Mouse (Mus musculus): ENCODE data around the gene Serpina3f.

DNA sequence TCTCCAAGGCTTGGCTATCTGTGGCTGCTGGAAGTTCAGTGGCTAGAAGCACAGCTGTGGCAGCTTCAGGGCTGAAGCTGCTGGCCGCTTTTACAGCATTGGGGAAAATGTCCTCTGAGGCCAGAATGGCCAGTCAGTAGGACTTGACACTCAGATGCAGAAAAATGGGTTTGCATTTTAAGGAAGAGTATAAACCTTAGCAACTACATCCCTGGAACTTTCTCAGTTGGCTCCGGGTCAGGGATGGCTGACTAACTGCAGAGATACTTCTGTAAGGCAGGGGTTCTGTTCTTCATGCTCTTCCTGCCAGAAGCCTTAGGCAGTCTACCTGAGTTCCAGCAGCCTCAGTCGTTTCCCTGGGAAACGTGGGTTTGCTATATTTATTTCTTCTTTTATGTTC, 29.3 kb upstream of the Serpina3f start:
- no peak for TF ChIP-seq GATA1 (IDR thresholded peaks at IDR 0.05; ENCODE audit: borderline replicate concordance, low read length)
- TF ChIP-seq FLI1 (IDR thresholded peaks at IDR 0.05; ENCODE audit: low read length) = no peak

Data from megakaryocyte, embryonic 14.5 days (primary cell).